Mouse (Mus musculus) embryonic fibroblast, embryonic 13.5 days (primary cell): ENCODE results near the gene Agxt.

Experiments used
- CTCF ChIP-seq: IDR thresholded peaks from 2 replicates; pipeline ENCODE4 v1.5.1; 2011; ENCODE audit warnings: mild to moderate bottlenecking, control low read depth, low read length, moderate library complexity, borderline replicate concordance; ENCODE audit not compliant: insufficient read depth
- POLR2A ChIP-seq: IDR thresholded peaks from 2 replicates; pipeline ENCODE4 v1.6.1; 2011; ENCODE audit warnings: low read depth, mild to moderate bottlenecking, control low read depth, low read length, moderate library complexity

DNA sequence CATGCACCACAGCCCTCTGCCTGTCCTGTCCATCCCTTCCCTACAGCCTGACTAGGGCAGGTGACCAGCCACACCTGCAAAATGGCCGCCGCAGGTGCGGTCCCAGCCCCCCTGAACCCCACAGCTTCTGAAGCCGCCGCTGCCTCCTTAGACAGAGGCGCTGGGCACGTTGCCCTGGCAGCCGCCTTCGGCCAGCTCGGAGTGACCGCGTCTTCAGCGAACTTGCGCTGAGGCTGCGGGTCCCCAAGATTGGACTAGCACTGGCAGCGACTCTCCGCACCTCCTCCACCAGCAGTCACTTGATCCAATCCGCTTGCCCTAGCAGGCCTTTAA is 34.8 kb upstream of the Agxt start:
- TF ChIP-seq POLR2A (no peak), CTCF (no peak)
